Mouse (Mus musculus): ENCODE results near the gene Abhd16a. TPM values are rescaled to one million over a fixed set of nuclear protein-coding genes. Genes with fewer than 3 reads are reported as not detected.

Gene Abhd16a
- polyA plus RNA-seq, 1 experiment: 64.7 TPM

DNA sequence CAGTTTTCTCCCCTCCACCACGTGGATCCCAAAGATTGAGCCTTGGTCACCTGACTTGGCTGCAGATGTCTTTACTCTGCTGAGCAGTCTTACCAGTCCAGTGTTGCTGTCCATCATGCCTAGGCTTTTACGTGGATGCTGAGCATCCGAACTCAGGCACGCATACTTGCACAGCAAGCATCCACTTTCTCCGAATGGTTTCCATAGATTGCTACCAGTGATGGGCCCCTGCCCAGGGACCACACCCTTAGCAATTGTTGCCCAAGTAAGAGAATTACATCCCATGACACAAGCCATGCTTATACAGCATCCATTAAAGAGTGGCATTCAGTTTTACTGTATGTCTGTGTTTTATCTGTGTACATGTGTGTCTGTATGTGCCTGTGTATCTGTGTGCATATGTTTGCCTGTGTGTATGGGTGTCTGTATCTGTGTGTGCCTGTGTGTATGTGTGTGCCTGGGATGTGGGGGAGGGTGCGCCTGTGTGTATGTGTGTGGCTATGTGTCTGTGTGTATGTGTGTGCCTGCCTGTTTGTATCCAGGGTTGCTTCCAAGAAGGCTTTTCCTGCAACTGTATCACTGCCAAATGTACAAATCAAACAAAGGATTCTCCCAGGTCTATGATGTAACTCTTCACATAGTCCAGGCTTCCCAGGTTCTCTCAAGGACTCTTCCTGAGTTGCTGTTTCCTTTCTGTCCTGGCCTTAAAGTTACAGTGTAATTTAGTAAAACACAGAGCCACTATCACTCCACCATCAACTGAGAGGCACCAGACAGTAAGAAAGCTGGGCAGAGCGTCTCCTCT, 33.2 kb upstream of the Abhd16a start:
- TF ChIP-seq CEBPB (IDR thresholded peaks at IDR 0.05; ENCODE audit: insufficient read depth, poor library complexity, severe bottlenecking): no peak
- TF ChIP-seq MAX (IDR thresholded peaks at IDR 0.05; ENCODE audit: low read depth): no peak
- TF ChIP-seq POLR2A (IDR thresholded peaks at IDR 0.05; ENCODE audit: insufficient read length, low read depth): peak; percentile 5
- Histone ChIP-seq H3K4me2 (ENCODE audit: low read depth) (no peak overlapping the region), H3K27me3 (ENCODE audit: control insufficient read depth, insufficient read depth, insufficient read length) (no peaks in the 10 kb centered on the region), H3ac (ENCODE audit: control insufficient read depth, insufficient read length) (no peak overlapping the region), H3K4me3 (no peak overlapping the region), H3K79me2 (ENCODE audit: control insufficient read depth, insufficient read depth) (peaks cover 42% of the 10 kb centered on the region), H3K36me3 (ENCODE audit: control insufficient read depth, insufficient read depth) (peaks cover 48% of the 10 kb centered on the region)

DNA sequence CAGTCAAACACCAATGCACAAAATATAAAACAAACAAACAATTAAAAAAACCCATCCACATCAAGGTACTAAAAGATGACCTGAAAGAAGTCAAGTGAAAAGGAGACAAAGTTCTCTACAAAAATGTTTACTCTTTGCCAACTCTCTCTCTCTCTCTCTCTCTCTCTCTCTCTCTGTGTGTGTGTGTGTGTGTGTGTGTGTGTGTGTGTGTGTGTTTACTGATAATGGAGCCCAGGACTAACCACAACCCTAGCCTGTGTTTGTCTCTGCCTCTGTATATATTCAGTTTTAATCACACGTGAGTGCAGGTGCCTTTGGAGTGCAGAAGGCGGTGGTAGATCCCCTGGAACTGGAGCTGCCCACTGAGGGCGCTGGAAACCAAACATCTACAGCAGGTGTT, 32.0 kb upstream of the Abhd16a start:
- Histone ChIP-seq H3ac (ENCODE audit: control insufficient read depth, insufficient read length) (no peak overlapping the region), H3K4me3 (no peak overlapping the region), H3K27me3 (ENCODE audit: control insufficient read depth, insufficient read depth, insufficient read length) (no peaks in the 10 kb centered on the region), H3K36me3 (ENCODE audit: control insufficient read depth, insufficient read depth) (peaks cover 47% of the 10 kb centered on the region), H3K79me2 (ENCODE audit: control insufficient read depth, insufficient read depth) (peaks cover 32% of the 10 kb centered on the region), H3K4me2 (ENCODE audit: low read depth) (no peak overlapping the region)
- TF ChIP-seq REST (IDR thresholded peaks at IDR 0.05; ENCODE audit: insufficient read depth, insufficient read length): no peak
- TF ChIP-seq CEBPB (IDR thresholded peaks at IDR 0.05; ENCODE audit: insufficient read depth, poor library complexity, severe bottlenecking): no peak
- TF ChIP-seq MYOG (IDR thresholded peaks at IDR 0.05; ENCODE audit: control insufficient read depth in 1 of 3, insufficient read depth in 1 of 3, insufficient read length in 2 of 3, low read depth in 2 of 3): no peak
- TF ChIP-seq MAX (IDR thresholded peaks at IDR 0.05; ENCODE audit: low read depth): no peak
- no peak for TF ChIP-seq POLR2AphosphoS2 (IDR thresholded peaks at IDR 0.05; ENCODE audit: insufficient read length, low read depth)
- no peak for TF ChIP-seq MYOD1 (IDR thresholded peaks at IDR 0.05; ENCODE audit: control insufficient read depth in 1 of 3, insufficient read length in 2 of 3, low read depth in 2 of 3)
- TF ChIP-seq POLR2A (IDR thresholded peaks at IDR 0.05; ENCODE audit: insufficient read length, low read depth): no peak
- no peak for TF ChIP-seq USF1 (IDR thresholded peaks at IDR 0.05; ENCODE audit: low read depth)
- no peak for TF ChIP-seq TCF12 (IDR thresholded peaks at IDR 0.05; ENCODE audit: insufficient read depth, poor library complexity, severe bottlenecking)

DNA sequence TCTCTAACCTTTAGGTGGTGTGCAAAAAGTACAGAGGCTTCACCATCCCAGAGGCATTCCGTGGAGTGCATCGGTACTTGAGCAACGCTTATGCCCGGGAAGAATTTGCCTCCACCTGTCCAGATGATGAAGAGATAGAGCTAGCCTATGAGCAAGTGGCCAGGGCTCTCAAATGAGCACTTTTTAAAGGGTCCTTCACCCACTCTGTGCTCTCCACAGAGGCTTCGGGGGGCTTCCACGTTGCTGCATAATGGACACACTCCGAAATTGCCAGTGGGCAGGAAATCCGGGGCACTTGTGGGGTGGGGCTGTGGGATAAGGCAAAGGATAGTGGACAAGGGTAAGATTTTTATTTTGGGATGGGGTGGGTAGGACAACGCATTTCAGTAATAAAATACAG, 30.7 kb upstream of the Abhd16a start:
- no peak overlapping the region for H3ac ChIP-seq (ENCODE audit: control insufficient read depth, insufficient read length)
- no peaks in the 10 kb centered on the region for H3K27me3 ChIP-seq (ENCODE audit: control insufficient read depth, insufficient read depth, insufficient read length)
- peak overlapping the region; percentile 72 for H3K4me2 ChIP-seq (ENCODE audit: low read depth)
- H3K36me3 ChIP-seq (ENCODE audit: control insufficient read depth, insufficient read depth): peaks cover 35% of the 10 kb centered on the region
- H3K4me3 ChIP-seq: peak overlapping the region; percentile 65
- peaks cover 19% of the 10 kb centered on the region for H3K79me2 ChIP-seq (ENCODE audit: control insufficient read depth, insufficient read depth)
- no peak for TF ChIP-seq MYOG (IDR thresholded peaks at IDR 0.05; ENCODE audit: control insufficient read depth in 1 of 3, insufficient read depth in 1 of 3, insufficient read length in 2 of 3, low read depth in 2 of 3)
- TF ChIP-seq POLR2A (IDR thresholded peaks at IDR 0.05; ENCODE audit: insufficient read length, low read depth): no peak
- TF ChIP-seq MYOD1 (IDR thresholded peaks at IDR 0.05; ENCODE audit: control insufficient read depth in 1 of 3, insufficient read length in 2 of 3, low read depth in 2 of 3): no peak
- no peak for TF ChIP-seq TCF3 (IDR thresholded peaks at IDR 0.05; ENCODE audit: insufficient read length, low read depth)
- no peak for TF ChIP-seq TCF12 (IDR thresholded peaks at IDR 0.05; ENCODE audit: insufficient read depth, poor library complexity, severe bottlenecking)
- no peak for TF ChIP-seq MAX (IDR thresholded peaks at IDR 0.05; ENCODE audit: low read depth)
- TF ChIP-seq CEBPB (IDR thresholded peaks at IDR 0.05; ENCODE audit: insufficient read depth, poor library complexity, severe bottlenecking): no peak
- TF ChIP-seq POLR2AphosphoS2 (IDR thresholded peaks at IDR 0.05; ENCODE audit: insufficient read length, low read depth): no peak

DNA sequence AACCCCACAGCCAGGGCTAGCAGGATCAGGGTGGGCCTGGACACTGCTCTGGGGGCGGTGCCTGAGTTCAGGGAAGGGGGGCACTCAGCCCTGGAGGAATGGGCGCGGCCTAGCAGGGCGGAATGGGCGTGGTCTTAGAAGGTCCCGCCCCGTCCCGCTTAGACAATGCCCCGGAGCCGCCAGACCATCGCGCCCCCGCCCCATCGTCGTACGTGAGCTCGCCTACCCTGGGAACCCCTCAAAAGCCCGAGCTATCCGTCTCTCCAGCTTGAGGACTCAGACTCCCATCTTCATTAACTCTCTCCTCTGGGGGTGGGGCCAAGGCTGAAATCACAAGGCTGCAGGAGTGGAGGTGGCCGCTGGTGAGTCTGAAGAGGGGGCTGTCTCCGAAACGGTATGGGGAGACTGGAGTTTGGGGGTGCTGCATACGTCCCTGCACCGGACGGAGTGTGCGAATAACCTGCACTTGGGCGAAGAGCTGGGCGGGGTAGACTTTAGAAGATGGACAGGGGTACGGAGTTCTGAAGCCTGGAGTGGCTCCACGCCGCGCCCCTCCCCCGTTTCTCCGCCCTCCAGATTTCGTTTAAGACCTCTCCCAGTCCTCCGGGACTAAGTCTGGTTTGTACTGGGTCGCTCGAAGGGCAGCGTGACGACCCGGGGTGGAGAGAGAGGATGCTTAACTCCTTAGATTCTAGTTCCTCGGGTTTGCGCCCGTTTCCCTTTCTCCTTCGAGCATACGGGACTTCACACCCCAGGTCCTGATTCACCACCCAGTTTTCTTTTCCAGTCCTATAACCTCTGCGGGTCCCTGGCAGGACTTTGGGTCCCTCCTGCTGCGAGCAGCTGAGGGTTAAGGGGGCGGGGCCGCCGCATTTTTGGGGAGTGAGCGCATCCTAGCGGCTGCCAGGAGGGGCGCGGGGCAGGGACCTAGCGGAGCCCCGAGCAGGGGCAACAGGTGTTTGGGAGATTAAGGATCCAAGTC, 29.9 kb upstream of the Abhd16a start, which contains the start of gene Ddah2:
Ddah2 (plus strand) TSS at position 125 of the 982 bp plus-strand sequence.
- Histone ChIP-seq H3K4me3 (peak within 1 kb of the TSS; percentile 65), H3K79me2 (ENCODE audit: control insufficient read depth, insufficient read depth) (peaks cover 11% of the 10 kb centered on the region), H3K27me3 (ENCODE audit: control insufficient read depth, insufficient read depth, insufficient read length) (no peaks in the 10 kb centered on the region), H3K36me3 (ENCODE audit: control insufficient read depth, insufficient read depth) (peaks cover 27% of the 10 kb centered on the region), H3ac (ENCODE audit: control insufficient read depth, insufficient read length) (peak within 1 kb of the TSS; percentile 11), H3K4me2 (ENCODE audit: low read depth) (peak within 1 kb of the TSS; percentile 72)
- TF ChIP-seq CEBPB (IDR thresholded peaks at IDR 0.05; ENCODE audit: insufficient read depth, poor library complexity, severe bottlenecking) (no peak), MYOD1 (IDR thresholded peaks at IDR 0.05; ENCODE audit: control insufficient read depth in 1 of 3, insufficient read length in 2 of 3, low read depth in 2 of 3) (peak in 2 of 3 experiments; percentile 71 to 86), MYOG (IDR thresholded peaks at IDR 0.05; ENCODE audit: control insufficient read depth in 1 of 3, insufficient read depth in 1 of 3, insufficient read length in 2 of 3, low read depth in 2 of 3) (peak in 2 of 3 experiments; percentile 74 to 87), REST (IDR thresholded peaks at IDR 0.05; ENCODE audit: insufficient read depth, insufficient read length) (no peak), SRF (IDR thresholded peaks at IDR 0.05; ENCODE audit: control insufficient read depth, insufficient read length, low read depth) (no peak), E2F4 (IDR thresholded peaks at IDR 0.05; ENCODE audit: insufficient read depth) (no peak), USF1 (IDR thresholded peaks at IDR 0.05; ENCODE audit: low read depth) (no peak), TCF12 (IDR thresholded peaks at IDR 0.05; ENCODE audit: insufficient read depth, poor library complexity, severe bottlenecking) (no peak), TCF3 (IDR thresholded peaks at IDR 0.05; ENCODE audit: insufficient read length, low read depth) (no peak), POLR2A (IDR thresholded peaks at IDR 0.05; ENCODE audit: insufficient read length, low read depth) (peak; percentile 82), POLR2AphosphoS2 (IDR thresholded peaks at IDR 0.05; ENCODE audit: insufficient read length, low read depth) (peak; percentile 99), MAX (IDR thresholded peaks at IDR 0.05; ENCODE audit: low read depth) (no peak)
